Mouse (Mus musculus): ENCODE results near the gene Zfp423. TPM values are rescaled to one million over a fixed set of nuclear protein-coding genes. Genes with fewer than 3 reads are reported as not detected.

Zfp423 gene
- polyA plus RNA-seq, 1 experiment from 2014 or later: 40.3 TPM

GRCm38 (mm10) chr8:87894287-87894686 lies 65.1 kb downstream of the Zfp423 start:
- Histone ChIP-seq H3K9ac (ENCODE audit: low read length) (no peak overlapping the region), H3K4me3 (ENCODE audit: low read depth, low read length) (no peak overlapping the region), H3K27me3 (ENCODE audit: control insufficient read depth, insufficient read depth, low read length) (no peaks in the 10 kb centered on the region), H3K9me3 (ENCODE audit: control insufficient read depth, low read length) (no peaks in the 10 kb centered on the region), H3K4me1 (ENCODE audit: control insufficient read depth, insufficient read depth, low read length) (peaks cover 34% of the 10 kb centered on the region), H3K4me2 (no peak overlapping the region), H3K27ac (ENCODE audit: low read depth, low read length) (no peak overlapping the region), H3K36me3 (ENCODE audit: control insufficient read depth, insufficient read depth, low read length) (no peaks in the 10 kb centered on the region)
- no peak for DNase-seq (ENCODE audit: low spot score, missing footprints)
- ATAC-seq (ENCODE audit: low FRiP score): no peak
- 56% methylated on average over 8 of the region's 8 CpGs for WGBS

- ATAC-seq (ENCODE audit: low FRiP score): no peak
- 75% methylated on average over 6 of the region's 6 CpGs for WGBS
- H3K27ac ChIP-seq (ENCODE audit: low read depth, low read length): no peak overlapping the region
Observed at GRCm38 (mm10) chr8:87893547-87893946, 65.8 kb downstream of the Zfp423 start.

GRCm38 (mm10) chr8:87892891-87893290 lies 66.5 kb downstream of the Zfp423 start:
- Histone ChIP-seq H3K9ac (ENCODE audit: low read length) (no peak overlapping the region), H3K4me3 (ENCODE audit: low read depth, low read length) (no peak overlapping the region), H3K4me2 (no peak overlapping the region), H3K27me3 (ENCODE audit: control insufficient read depth, insufficient read depth, low read length) (no peaks in the 10 kb centered on the region), H3K27ac (ENCODE audit: low read depth, low read length) (no peak overlapping the region), H3K36me3 (ENCODE audit: control insufficient read depth, insufficient read depth, low read length) (no peaks in the 10 kb centered on the region), H3K4me1 (ENCODE audit: control insufficient read depth, insufficient read depth, low read length) (peaks cover 41% of the 10 kb centered on the region), H3K9me3 (ENCODE audit: control insufficient read depth, low read length) (no peaks in the 10 kb centered on the region)
- WGBS: 87% methylated on average over 6 of the region's 6 CpGs
- ATAC-seq (ENCODE audit: low FRiP score) (no peak), DNase-seq (ENCODE audit: low spot score, missing footprints) (no peak)

More at GRCm38 (mm10) chr8:87893547-87893946, 65.8 kb downstream of the Zfp423 start:
- Histone ChIP-seq H3K4me3 (ENCODE audit: low read depth, low read length) (no peak overlapping the region), H3K4me2 (no peak overlapping the region), H3K36me3 (ENCODE audit: control insufficient read depth, insufficient read depth, low read length) (no peaks in the 10 kb centered on the region), H3K4me1 (ENCODE audit: control insufficient read depth, insufficient read depth, low read length) (peaks cover 35% of the 10 kb centered on the region), H3K9ac (ENCODE audit: low read length) (no peak overlapping the region), H3K27me3 (ENCODE audit: control insufficient read depth, insufficient read depth, low read length) (no peaks in the 10 kb centered on the region), H3K9me3 (ENCODE audit: control insufficient read depth, low read length) (no peaks in the 10 kb centered on the region)
- no peak for DNase-seq (ENCODE audit: low spot score, missing footprints)

- Histone ChIP-seq H3K9ac (ENCODE audit: low read length) (peak overlapping the region; percentile 48), H3K27me3 (ENCODE audit: control insufficient read depth, insufficient read depth, low read length) (no peaks in the 10 kb centered on the region), H3K4me3 (ENCODE audit: low read depth, low read length) (no peak overlapping the region), H3K4me1 (ENCODE audit: control insufficient read depth, insufficient read depth, low read length) (peaks cover 43% of the 10 kb centered on the region), H3K27ac (ENCODE audit: low read depth, low read length) (peak overlapping the region; percentile 54), H3K36me3 (ENCODE audit: control insufficient read depth, insufficient read depth, low read length) (no peaks in the 10 kb centered on the region), H3K4me2 (no peak overlapping the region), H3K9me3 (ENCODE audit: control insufficient read depth, low read length) (no peaks in the 10 kb centered on the region)
- peak; percentile 49; the same call in 1 of the 2 replicates for ATAC-seq (ENCODE audit: low FRiP score)
- no peak for DNase-seq (ENCODE audit: low spot score, missing footprints)
Observed at GRCm38 (mm10) chr8:87891884-87892283, 67.5 kb downstream of the Zfp423 start.

- Histone ChIP-seq H3K4me2 (no peak overlapping the region), H3K4me3 (ENCODE audit: low read depth, low read length) (no peak overlapping the region), H3K9ac (ENCODE audit: low read length) (no peak overlapping the region), H3K27me3 (ENCODE audit: control insufficient read depth, insufficient read depth, low read length) (no peaks in the 10 kb centered on the region), H3K36me3 (ENCODE audit: control insufficient read depth, insufficient read depth, low read length) (no peaks in the 10 kb centered on the region), H3K27ac (ENCODE audit: low read depth, low read length) (no peak overlapping the region), H3K9me3 (ENCODE audit: control insufficient read depth, low read length) (no peaks in the 10 kb centered on the region), H3K4me1 (ENCODE audit: control insufficient read depth, insufficient read depth, low read length) (peaks cover 16% of the 10 kb centered on the region)
- WGBS: 29% methylated on average over 12 of the region's 12 CpGs
- ATAC-seq (ENCODE audit: low FRiP score) (no peak), DNase-seq (ENCODE audit: low spot score, missing footprints) (no peak)
Observed at GRCm38 (mm10) chr8:87887956-87888355, 71.4 kb downstream of the Zfp423 start.

- Histone ChIP-seq H3K9me3 (ENCODE audit: control insufficient read depth, low read length) (no peaks in the 10 kb centered on the region), H3K36me3 (ENCODE audit: control insufficient read depth, insufficient read depth, low read length) (no peaks in the 10 kb centered on the region), H3K9ac (ENCODE audit: low read length) (no peak overlapping the region), H3K4me2 (no peak overlapping the region), H3K27ac (ENCODE audit: low read depth, low read length) (no peak overlapping the region), H3K4me3 (ENCODE audit: low read depth, low read length) (no peak overlapping the region), H3K27me3 (ENCODE audit: control insufficient read depth, insufficient read depth, low read length) (no peaks in the 10 kb centered on the region), H3K4me1 (ENCODE audit: control insufficient read depth, insufficient read depth, low read length) (peaks cover 2% of the 10 kb centered on the region)
- WGBS: 64% methylated on average over 2 of the region's 2 CpGs
- DNase-seq (ENCODE audit: low spot score, missing footprints) (no peak), ATAC-seq (ENCODE audit: low FRiP score) (no peak)
Observed at GRCm38 (mm10) chr8:87881088-87881487, 78.3 kb downstream of the Zfp423 start.

- Histone ChIP-seq H3K4me2 (no peak overlapping the region), H3K4me1 (ENCODE audit: control insufficient read depth, insufficient read depth, low read length) (peaks cover 32% of the 10 kb centered on the region), H3K27me3 (ENCODE audit: control insufficient read depth, insufficient read depth, low read length) (no peaks in the 10 kb centered on the region), H3K4me3 (ENCODE audit: low read depth, low read length) (no peak overlapping the region), H3K9me3 (ENCODE audit: control insufficient read depth, low read length) (no peaks in the 10 kb centered on the region), H3K27ac (ENCODE audit: low read depth, low read length) (no peak overlapping the region), H3K36me3 (ENCODE audit: control insufficient read depth, insufficient read depth, low read length) (no peaks in the 10 kb centered on the region), H3K9ac (ENCODE audit: low read length) (no peak overlapping the region)
- DNase-seq (ENCODE audit: low spot score, missing footprints): no peak
- 80% methylated on average over 6 of the region's 6 CpGs for WGBS
- no peak for ATAC-seq (ENCODE audit: low FRiP score)
Observed at GRCm38 (mm10) chr8:87875852-87876251, 83.5 kb downstream of the Zfp423 start.

GRCm38 (mm10) chr8:87875452-87875851 lies 83.9 kb downstream of the Zfp423 start:
- 49% methylated on average over 10 of the region's 10 CpGs for WGBS
- no peak overlapping the region for H3K4me2 ChIP-seq
- H3K9ac ChIP-seq (ENCODE audit: low read length): no peak overlapping the region

GRCm38 (mm10) chr8:87872987-87873550 lies 86.3 kb downstream of the Zfp423 start:
- Histone ChIP-seq H3K36me3 (ENCODE audit: control insufficient read depth, insufficient read depth, low read length) (no peaks in the 10 kb centered on the region), H3K4me1 (ENCODE audit: control insufficient read depth, insufficient read depth, low read length) (peaks cover 32% of the 10 kb centered on the region), H3K27me3 (ENCODE audit: control insufficient read depth, insufficient read depth, low read length) (no peaks in the 10 kb centered on the region), H3K9ac (ENCODE audit: low read length) (no peak overlapping the region; the same call in 1 of the 2 replicates), H3K27ac (ENCODE audit: low read depth, low read length) (no peak overlapping the region), H3K4me3 (ENCODE audit: low read depth, low read length) (no peak overlapping the region), H3K4me2 (no peak overlapping the region), H3K9me3 (ENCODE audit: control insufficient read depth, low read length) (no peaks in the 10 kb centered on the region)
- WGBS: 64% methylated on average over 14 of the region's 14 CpGs
- DNase-seq (ENCODE audit: low spot score, missing footprints) (no peak), ATAC-seq (ENCODE audit: low FRiP score) (no peak)

More at GRCm38 (mm10) chr8:87875452-87875851, 83.9 kb downstream of the Zfp423 start:
- Histone ChIP-seq H3K27me3 (ENCODE audit: control insufficient read depth, insufficient read depth, low read length) (no peaks in the 10 kb centered on the region), H3K27ac (ENCODE audit: low read depth, low read length) (no peak overlapping the region), H3K9me3 (ENCODE audit: control insufficient read depth, low read length) (no peaks in the 10 kb centered on the region), H3K36me3 (ENCODE audit: control insufficient read depth, insufficient read depth, low read length) (no peaks in the 10 kb centered on the region), H3K4me3 (ENCODE audit: low read depth, low read length) (no peak overlapping the region), H3K4me1 (ENCODE audit: control insufficient read depth, insufficient read depth, low read length) (peaks cover 32% of the 10 kb centered on the region)
- ATAC-seq (ENCODE audit: low FRiP score): peak; percentile 42; the same call in 1 of the 2 replicates
- no peak for DNase-seq (ENCODE audit: low spot score, missing footprints)

Data from midbrain, embryonic 11.5 days (tissue).